Mouse (Mus musculus): ENCODE results near the gene Vash1. TPM values are rescaled to one million over a fixed set of nuclear protein-coding genes. Genes with fewer than 3 reads are reported as not detected.

Vash1 gene
- polyA plus RNA-seq, 2 experiments, result 11.3 to 14.5 TPM

- TF ChIP-seq POLR2A (IDR thresholded peaks at IDR 0.05; ENCODE audit: borderline replicate concordance, extremely low read depth, insufficient read depth, insufficient read length), result no peak
- no peaks in the 10 kb centered on the region for H3K4me1 ChIP-seq (ENCODE audit: control insufficient read depth, insufficient read depth, low read length)
These were observed 55.9 kb downstream of the Vash1 start, which contains the start of gene Lrrc74a for GRCm38 (mm10) chr12:86734319-86734810. TSS of gene Lrrc74a (plus strand) at chr12:86734369.

More at GRCm38 (mm10) chr12:86734319-86734810, 55.9 kb downstream of the Vash1 start, which contains the start of gene Lrrc74a:
- Histone ChIP-seq H3K9ac (ENCODE audit: low read depth, low read length, severe bottlenecking) (no peak within 1 kb of the TSS), H3K36me3 (ENCODE audit: control insufficient read depth, insufficient read depth, low read length) (no peaks in the 10 kb centered on the region), H3K27ac (replicated peaks; ENCODE audit: low read depth, low read length) (no peak within 1 kb of the TSS), H3K4me3 (replicated peaks; ENCODE audit: low read length) (no peak within 1 kb of the TSS), H3K27me3 (ENCODE audit: control insufficient read depth, insufficient read depth, low read length) (no peaks in the 10 kb centered on the region), H3K4me2 (replicated peaks; ENCODE audit: low read depth, low read length, severe bottlenecking) (no peak within 1 kb of the TSS), H3K9me3 (ENCODE audit: control insufficient read depth, low read length) (no peaks in the 10 kb centered on the region)
- DNase-seq (ENCODE audit: low spot score) (no peak), ATAC-seq (ENCODE audit: low FRiP score, low read depth) (no peak)
- WGBS, result 87% methylated on average over 8 of the region's 8 CpGs

Other genes starting within 250 kb of the Vash1 start
- 14.2 and 17.1 TPM in 2 replicates for gene Angel1, start 47.8 kb downstream of the Vash1 start, polyA plus RNA-seq (2012; rRNA removed)
- 10.8 and 12.6 TPM in 2 replicates for gene Angel1, start 47.8 kb downstream of the Vash1 start, polyA plus RNA-seq (2014; fragmentation: Nextera tagmentation; extraction: Ambion mirVana)
- not detected in 2 replicates for gene Lrrc74a, start 55.7 kb downstream of the Vash1 start, polyA plus RNA-seq (2012; rRNA removed)
- gene Lrrc74a, start 55.7 kb downstream of the Vash1 start, polyA plus RNA-seq (2014; fragmentation: Nextera tagmentation; extraction: Ambion mirVana), result not detected in 2 replicates
- 37.1 and 50.8 TPM in 2 replicates for gene Irf2bpl, start 206.1 kb downstream of the Vash1 start, polyA plus RNA-seq (2012; rRNA removed)
- gene Irf2bpl, start 206.1 kb downstream of the Vash1 start, polyA plus RNA-seq (2014; fragmentation: Nextera tagmentation; extraction: Ambion mirVana), result 33.9 and 37.0 TPM in 2 replicates